Mouse (Mus musculus): ENCODE measurements around the gene Tmx4. TPM values are rescaled to one million over a fixed set of nuclear protein-coding genes. Genes with fewer than 3 reads are reported as not detected.
A peak's percentile ranks its signal among the peaks of the same experiment; 100 is the strongest.

Tmx4 gene
- polyA plus RNA-seq (2014; fragmentation: Nextera tagmentation; extraction: Ambion mirVana) = 32.4 and 33.7 TPM in 2 replicates

- H3K27me3 ChIP-seq (ENCODE audit: control insufficient read depth, insufficient read depth, low read length) = no peaks in the 10 kb centered on the region
- H3K4me1 ChIP-seq (ENCODE audit: control insufficient read depth, insufficient read depth, low read length) = no peaks in the 10 kb centered on the region
- peak; percentile 98 for DNase-seq (ENCODE audit: low spot score)
- H3K27ac ChIP-seq (replicated peaks; ENCODE audit: low read depth, low read length) = peak within 1 kb of the TSS; percentile 93
- H3K4me2 ChIP-seq (ENCODE audit: low read depth, low read length) = peak within 1 kb of the TSS; percentile 65
- H3K4me3 ChIP-seq (ENCODE audit: low read depth, low read length) = peak within 1 kb of the TSS; percentile 84
- H3K9me3 ChIP-seq (replicated peaks; ENCODE audit: control insufficient read depth, low read length) = no peaks in the 10 kb centered on the region
- ATAC-seq (replicated peaks; ENCODE audit: insufficient number of reproducible peaks, low FRiP score, low TSS enrichment, low read depth) = peak; percentile 100
- under 1% methylated on average over 55 of the region's 57 CpGs for WGBS
- H3K9ac ChIP-seq (replicated peaks; ENCODE audit: low read length) = peak within 1 kb of the TSS; percentile 84
- no peaks in the 10 kb centered on the region for H3K36me3 ChIP-seq (replicated peaks; ENCODE audit: control insufficient read depth, insufficient read depth, low read depth, low read length)
Measured at GRCm38 (mm10) chr2:134643514-134644300, at the start of gene Tmx4. Gene Tmx4 (minus strand): TSS chr2:134644145.

GRCm38 (mm10) chr2:134692125-134692524, 48.2 kb upstream of the Tmx4 start:
- WGBS = 66% methylated on average over 1 of the region's 1 CpGs
- Histone ChIP-seq H3K4me1 (ENCODE audit: control insufficient read depth, insufficient read depth, low read length) (no peaks in the 10 kb centered on the region), H3K9me3 (replicated peaks; ENCODE audit: control insufficient read depth, low read length) (no peaks in the 10 kb centered on the region), H3K4me3 (ENCODE audit: low read depth, low read length) (no peak overlapping the region), H3K27me3 (ENCODE audit: control insufficient read depth, insufficient read depth, low read length) (no peaks in the 10 kb centered on the region), H3K27ac (replicated peaks; ENCODE audit: low read depth, low read length) (no peak overlapping the region), H3K36me3 (replicated peaks; ENCODE audit: control insufficient read depth, insufficient read depth, low read depth, low read length) (no peaks in the 10 kb centered on the region), H3K9ac (replicated peaks; ENCODE audit: low read length) (no peak overlapping the region), H3K4me2 (ENCODE audit: low read depth, low read length) (no peak overlapping the region)
- no peak for ATAC-seq (replicated peaks; ENCODE audit: insufficient number of reproducible peaks, low FRiP score, low TSS enrichment, low read depth)
- DNase-seq (ENCODE audit: low spot score) = no peak

GRCm38 (mm10) chr2:134691055-134691454, 47.1 kb upstream of the Tmx4 start:
- no peaks in the 10 kb centered on the region for H3K36me3 ChIP-seq (replicated peaks; ENCODE audit: control insufficient read depth, insufficient read depth, low read depth, low read length)
- DNase-seq (ENCODE audit: low spot score) (no peak), ATAC-seq (replicated peaks; ENCODE audit: insufficient number of reproducible peaks, low FRiP score, low TSS enrichment, low read depth) (no peak)
- no peaks in the 10 kb centered on the region for H3K9me3 ChIP-seq (replicated peaks; ENCODE audit: control insufficient read depth, low read length)
- no peaks in the 10 kb centered on the region for H3K27me3 ChIP-seq (ENCODE audit: control insufficient read depth, insufficient read depth, low read length)
- 87% methylated on average over 7 of the region's 7 CpGs for WGBS
- H3K9ac ChIP-seq (replicated peaks; ENCODE audit: low read length) = no peak overlapping the region
- H3K4me1 ChIP-seq (ENCODE audit: control insufficient read depth, insufficient read depth, low read length) = no peaks in the 10 kb centered on the region
- no peak overlapping the region for H3K4me3 ChIP-seq (ENCODE audit: low read depth, low read length)
- H3K27ac ChIP-seq (replicated peaks; ENCODE audit: low read depth, low read length) = no peak overlapping the region
- H3K4me2 ChIP-seq (ENCODE audit: low read depth, low read length) = no peak overlapping the region

- H3K4me1 ChIP-seq (ENCODE audit: control insufficient read depth, insufficient read depth, low read length) = no peaks in the 10 kb centered on the region
- no peak overlapping the region for H3K9ac ChIP-seq (replicated peaks; ENCODE audit: low read length)
- 63% methylated on average over 3 of the region's 3 CpGs for WGBS
- H3K36me3 ChIP-seq (replicated peaks; ENCODE audit: control insufficient read depth, insufficient read depth, low read depth, low read length) = no peaks in the 10 kb centered on the region
- DNase-seq (ENCODE audit: low spot score) = no peak
- no peak overlapping the region for H3K4me2 ChIP-seq (ENCODE audit: low read depth, low read length)
- H3K27ac ChIP-seq (replicated peaks; ENCODE audit: low read depth, low read length) = no peak overlapping the region
- H3K9me3 ChIP-seq (replicated peaks; ENCODE audit: control insufficient read depth, low read length) = no peaks in the 10 kb centered on the region
- H3K27me3 ChIP-seq (ENCODE audit: control insufficient read depth, insufficient read depth, low read length) = no peaks in the 10 kb centered on the region
- no peak overlapping the region for H3K4me3 ChIP-seq (ENCODE audit: low read depth, low read length)
- no peak for ATAC-seq (replicated peaks; ENCODE audit: insufficient number of reproducible peaks, low FRiP score, low TSS enrichment, low read depth)
Measured at GRCm38 (mm10) chr2:134682326-134682725, 38.4 kb upstream of the Tmx4 start.

GRCm38 (mm10) chr2:134681271-134681961, 37.5 kb upstream of the Tmx4 start:
- no peak overlapping the region for H3K27ac ChIP-seq (replicated peaks; ENCODE audit: low read depth, low read length)
- no peak overlapping the region for H3K9ac ChIP-seq (replicated peaks; ENCODE audit: low read length)
- ATAC-seq (replicated peaks; ENCODE audit: insufficient number of reproducible peaks, low FRiP score, low TSS enrichment, low read depth) = 0 out of 2 replicates have a peak, but pooled peaks have one; percentile 52
- no peak overlapping the region for H3K4me2 ChIP-seq (ENCODE audit: low read depth, low read length)
- no peaks in the 10 kb centered on the region for H3K9me3 ChIP-seq (replicated peaks; ENCODE audit: control insufficient read depth, low read length)
- 29% methylated on average over 9 of the region's 9 CpGs for WGBS
- DNase-seq (ENCODE audit: low spot score) = peak; percentile 61
- no peaks in the 10 kb centered on the region for H3K27me3 ChIP-seq (ENCODE audit: control insufficient read depth, insufficient read depth, low read length)
- H3K4me1 ChIP-seq (ENCODE audit: control insufficient read depth, insufficient read depth, low read length) = no peaks in the 10 kb centered on the region
- H3K36me3 ChIP-seq (replicated peaks; ENCODE audit: control insufficient read depth, insufficient read depth, low read depth, low read length) = no peaks in the 10 kb centered on the region
- no peak overlapping the region for H3K4me3 ChIP-seq (ENCODE audit: low read depth, low read length)

GRCm38 (mm10) chr2:134679567-134679966, 35.6 kb upstream of the Tmx4 start:
- H3K4me1 ChIP-seq (ENCODE audit: control insufficient read depth, insufficient read depth, low read length) = no peaks in the 10 kb centered on the region
- ATAC-seq (replicated peaks; ENCODE audit: insufficient number of reproducible peaks, low FRiP score, low TSS enrichment, low read depth) (no peak), DNase-seq (ENCODE audit: low spot score) (no peak)
- H3K4me2 ChIP-seq (ENCODE audit: low read depth, low read length) = no peak overlapping the region
- no peak overlapping the region for H3K4me3 ChIP-seq (ENCODE audit: low read depth, low read length)
- H3K36me3 ChIP-seq (replicated peaks; ENCODE audit: control insufficient read depth, insufficient read depth, low read depth, low read length) = no peaks in the 10 kb centered on the region
- no peak overlapping the region for H3K9ac ChIP-seq (replicated peaks; ENCODE audit: low read length)
- 64% methylated on average over 3 of the region's 3 CpGs for WGBS
- H3K27ac ChIP-seq (replicated peaks; ENCODE audit: low read depth, low read length) = no peak overlapping the region
- no peaks in the 10 kb centered on the region for H3K9me3 ChIP-seq (replicated peaks; ENCODE audit: control insufficient read depth, low read length)
- H3K27me3 ChIP-seq (ENCODE audit: control insufficient read depth, insufficient read depth, low read length) = no peaks in the 10 kb centered on the region

GRCm38 (mm10) chr2:134675465-134675864, 31.5 kb upstream of the Tmx4 start:
- DNase-seq (ENCODE audit: low spot score) (no peak), ATAC-seq (replicated peaks; ENCODE audit: insufficient number of reproducible peaks, low FRiP score, low TSS enrichment, low read depth) (no peak)
- Histone ChIP-seq H3K9ac (replicated peaks; ENCODE audit: low read length) (no peak overlapping the region), H3K36me3 (replicated peaks; ENCODE audit: control insufficient read depth, insufficient read depth, low read depth, low read length) (no peaks in the 10 kb centered on the region), H3K4me1 (ENCODE audit: control insufficient read depth, insufficient read depth, low read length) (no peaks in the 10 kb centered on the region), H3K4me2 (ENCODE audit: low read depth, low read length) (no peak overlapping the region), H3K27ac (replicated peaks; ENCODE audit: low read depth, low read length) (no peak overlapping the region), H3K9me3 (replicated peaks; ENCODE audit: control insufficient read depth, low read length) (no peaks in the 10 kb centered on the region), H3K27me3 (ENCODE audit: control insufficient read depth, insufficient read depth, low read length) (no peaks in the 10 kb centered on the region), H3K4me3 (ENCODE audit: low read depth, low read length) (no peak overlapping the region)
- 81% methylated on average over 1 of the region's 1 CpGs for WGBS

- Histone ChIP-seq H3K9me3 (replicated peaks; ENCODE audit: control insufficient read depth, low read length) (no peaks in the 10 kb centered on the region), H3K27me3 (ENCODE audit: control insufficient read depth, insufficient read depth, low read length) (no peaks in the 10 kb centered on the region), H3K4me1 (ENCODE audit: control insufficient read depth, insufficient read depth, low read length) (no peaks in the 10 kb centered on the region), H3K27ac (replicated peaks; ENCODE audit: low read depth, low read length) (no peak overlapping the region), H3K4me3 (ENCODE audit: low read depth, low read length) (no peak overlapping the region), H3K9ac (replicated peaks; ENCODE audit: low read length) (no peak overlapping the region), H3K4me2 (ENCODE audit: low read depth, low read length) (no peak overlapping the region), H3K36me3 (replicated peaks; ENCODE audit: control insufficient read depth, insufficient read depth, low read depth, low read length) (no peaks in the 10 kb centered on the region)
- ATAC-seq (replicated peaks; ENCODE audit: insufficient number of reproducible peaks, low FRiP score, low TSS enrichment, low read depth) = no peak
- peak; percentile 44 for DNase-seq (ENCODE audit: low spot score)
- WGBS = 75% methylated on average over 5 of the region's 5 CpGs
Measured at GRCm38 (mm10) chr2:134673604-134674003, 29.7 kb upstream of the Tmx4 start.
